Mouse (Mus musculus) MEL (cell line): ENCODE measurements at regions not wholly inside any gene's neighbourhood (a gene's known extent, or its start where the extent isn't known, plus 50 kb on each side); places are given as distances from the start of the nearest gene placed in this dataset.

Experiments used
- DNase-seq: peaks from one replicate; pipeline ENCODE4 v3.0.0; 2011; ENCODE audit warnings: low read depth, low spot score
- H3K27ac ChIP-seq: 2 replicates; pipeline ENCODE4 v1.5.1; 2012; ENCODE audit warnings: low read depth, mild to moderate bottlenecking, control low read depth, low read length, moderate library complexity; ENCODE audit not compliant: control insufficient read depth
- H3K27me3 ChIP-seq, 2 experiments: fragments of 150-350 bp in 1 of 2; sonication (generic) in 1 of 2; 2 replicates each; pipeline ENCODE4 v1.6.1; 2012; ENCODE audit warnings: low read length in 2 of 2, mild to moderate bottlenecking in 2 of 2, improper control_type of control experiment in 1 of 2, moderate library complexity in 1 of 2; ENCODE audit not compliant: insufficient read depth in 2 of 2, control insufficient read depth in 1 of 2
- H3K36me3 ChIP-seq, 2 experiments: 2 replicates each; pipeline ENCODE4 v1.6.1; 2012 to 2014; ENCODE audit warnings: low read length in 2 of 2, improper control_type of control experiment in 1 of 2, inconsistent platforms in 1 of 2, mild to moderate bottlenecking in 1 of 2; ENCODE audit not compliant: insufficient read depth in 2 of 2, control insufficient read depth in 1 of 2
- H3K4me1 ChIP-seq, 2 experiments: fragments of 150-350 bp in 1 of 2; sonication (generic) in 1 of 2; 2 replicates each; pipeline ENCODE4 v1.6.1; 2012; ENCODE audit warnings: low read length in 2 of 2, improper control_type of control experiment in 1 of 2, mild to moderate bottlenecking in 1 of 2; ENCODE audit not compliant: insufficient read depth in 2 of 2, control insufficient read depth in 1 of 2
- H3K4me3 ChIP-seq, 2 experiments: fragments of 150-350 bp in 1 of 2; sonication (generic) in 1 of 2; 2 replicates each; pipeline ENCODE4 v1.5.1; 2012; ENCODE audit warnings: low read depth in 2 of 2, low read length in 2 of 2, mild to moderate bottlenecking in 2 of 2, moderate library complexity in 2 of 2, control low read depth in 1 of 2, improper control_type of control experiment in 1 of 2; ENCODE audit not compliant: control insufficient read depth in 1 of 2, insufficient read depth in 1 of 2
- H3K79me2 ChIP-seq: 2 replicates; pipeline ENCODE4 v1.6.1; 2012; ENCODE audit warnings: mild to moderate bottlenecking, low read length, moderate library complexity; ENCODE audit not compliant: control insufficient read depth, poor library complexity, insufficient read depth
- H3K9ac ChIP-seq: 2 replicates; pipeline ENCODE4 v1.6.1; 2012; ENCODE audit warnings: low read depth, mild to moderate bottlenecking, control low read depth, low read length, moderate library complexity; ENCODE audit not compliant: control insufficient read depth, poor library complexity, severe bottlenecking
- H3K9me3 ChIP-seq: fragments of 150-350 bp; sonication (generic); replicated peaks from 2 replicates; pipeline ENCODE4 v1.6.1; 2012; ENCODE audit warnings: mild to moderate bottlenecking, low read length, improper control_type of control experiment, moderate library complexity; ENCODE audit not compliant: insufficient read depth
- BHLHE40 ChIP-seq: IDR thresholded peaks from 2 replicates; pipeline ENCODE4 v1.6.1; 2012; ENCODE audit warnings: low read depth, mild to moderate bottlenecking, inconsistent platforms, low read length, improper control_type of control experiment, borderline replicate concordance
- CHD1 ChIP-seq: IDR thresholded peaks from 2 replicates; pipeline ENCODE4 v1.6.1; 2012; ENCODE audit warnings: low read depth, mild to moderate bottlenecking, inconsistent platforms, low read length, improper control_type of control experiment
- CHD2 ChIP-seq: IDR thresholded peaks from 2 replicates; pipeline ENCODE4 v1.6.1; 2011; ENCODE audit warnings: low read length, improper control_type of control experiment
- E2F4 ChIP-seq: IDR thresholded peaks from 2 replicates; pipeline ENCODE4 v1.6.1; 2011; ENCODE audit warnings: low read depth, low read length, improper control_type of control experiment, borderline replicate concordance
- HCFC1 ChIP-seq: IDR thresholded peaks from 2 replicates; pipeline ENCODE4 v1.6.1; 2012; ENCODE audit warnings: low read depth, mild to moderate bottlenecking, inconsistent platforms, low read length, improper control_type of control experiment, moderate library complexity
- JUND ChIP-seq: IDR thresholded peaks from 2 replicates; pipeline ENCODE4 v1.6.1; 2011; ENCODE audit warnings: low read depth, mild to moderate bottlenecking, improper control_type of control experiment, low read length
- MAFK ChIP-seq: IDR thresholded peaks from 2 replicates; pipeline ENCODE4 v1.6.1; 2011; ENCODE audit warnings: low read depth, mild to moderate bottlenecking, low read length, improper control_type of control experiment, borderline replicate concordance
- MYB ChIP-seq: IDR thresholded peaks from 2 replicates; pipeline ENCODE4 v1.6.1; 2011; ENCODE audit warnings: mild to moderate bottlenecking, low read depth, low read length, improper control_type of control experiment
- MYC ChIP-seq: IDR thresholded peaks from 2 replicates; pipeline ENCODE4 v1.6.1; 2011; ENCODE audit warnings: low read depth, mild to moderate bottlenecking, low read length, improper control_type of control experiment, moderate library complexity
- NELFE ChIP-seq: IDR thresholded peaks from 2 replicates; pipeline ENCODE4 v1.6.1; 2011; ENCODE audit warnings: low read depth, low read length, improper control_type of control experiment
- POLR2AphosphoS2 ChIP-seq: IDR thresholded peaks from 2 replicates; pipeline ENCODE4 v1.6.1; 2011; ENCODE audit warnings: low read length, improper control_type of control experiment
- USF1 ChIP-seq: IDR thresholded peaks from 2 replicates; pipeline ENCODE4 v1.6.1; 2014; ENCODE audit warnings: low read depth, mild to moderate bottlenecking, inconsistent platforms, low read length, improper control_type of control experiment, moderate library complexity
- ZC3H11A ChIP-seq: IDR thresholded peaks from 2 replicates; pipeline ENCODE4 v1.6.1; 2012; ENCODE audit warnings: low read depth, mild to moderate bottlenecking, inconsistent platforms, low read length, improper control_type of control experiment

DNA sequence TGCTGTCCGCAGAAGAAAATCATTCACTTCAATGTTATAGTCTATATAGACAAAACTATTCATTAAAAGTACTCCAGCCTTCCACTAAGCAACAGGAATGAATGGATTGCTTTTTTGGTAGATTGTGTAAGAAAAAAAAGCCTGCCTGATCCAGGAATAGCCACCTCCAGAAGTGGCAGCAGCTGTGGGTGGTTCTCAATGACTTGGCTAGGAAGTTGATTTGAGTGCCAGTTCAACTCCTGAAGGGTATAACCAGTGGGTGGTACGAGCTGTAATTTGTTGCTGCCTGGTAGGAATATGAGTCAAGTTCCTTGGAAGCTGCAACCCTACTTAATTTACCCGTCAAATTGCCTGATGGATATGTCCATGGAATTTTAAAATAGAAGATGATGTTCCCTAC, 368.3 kb upstream of the Gm9747 start:
- no peak overlapping the region for H3K27ac ChIP-seq
- no peak overlapping the region for H3K9ac ChIP-seq

DNA sequence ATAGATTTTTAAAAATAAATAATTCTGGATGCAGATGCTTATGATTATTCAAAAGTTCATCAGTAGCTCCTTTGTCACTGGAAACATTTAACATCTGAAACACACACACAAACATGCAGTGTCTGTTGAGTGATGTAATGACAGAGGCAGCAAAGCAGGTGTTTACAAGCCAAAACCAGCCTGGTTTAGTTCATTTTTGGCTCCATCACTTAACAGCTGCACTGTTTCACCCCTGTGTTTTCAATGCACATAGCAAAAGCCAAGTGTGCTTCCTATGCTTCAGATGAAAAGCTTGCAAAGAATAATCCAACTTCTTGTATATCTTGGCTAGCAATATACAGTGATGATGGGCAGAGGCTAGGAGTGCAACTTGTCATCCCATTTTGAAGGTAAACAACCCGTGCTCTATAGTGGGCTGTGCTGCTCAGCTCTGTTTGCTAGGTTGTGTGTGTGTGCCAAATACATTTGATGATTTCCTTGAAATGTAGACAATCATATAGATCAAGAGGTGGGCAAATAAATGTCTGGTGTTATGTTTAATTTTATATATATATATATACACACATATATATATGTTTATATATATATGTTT, 345.9 kb upstream of the Gm9747 start:
- DNase-seq, result no peak
- no peak overlapping the region for H3K4me3 ChIP-seq
- no peaks in the 10 kb centered on the region for H3K4me1 ChIP-seq
- no peaks in the 10 kb centered on the region for H3K36me3 ChIP-seq
- no peaks in the 10 kb centered on the region for H3K9me3 ChIP-seq
- no peaks in the 10 kb centered on the region for H3K27me3 ChIP-seq
- no peak overlapping the region for H3K27ac ChIP-seq
- TF ChIP-seq HCFC1, result no peak
- no peak for TF ChIP-seq POLR2AphosphoS2
- no peak for TF ChIP-seq ZC3H11A
- TF ChIP-seq MYC, result no peak
- TF ChIP-seq CHD1, result no peak
- H3K9ac ChIP-seq, result no peak overlapping the region
- H3K79me2 ChIP-seq, result no peaks in the 10 kb centered on the region

More for the DNA sequence above, 368.3 kb upstream of the Gm9747 start:
- no peaks in the 10 kb centered on the region for H3K36me3 ChIP-seq
- no peaks in the 10 kb centered on the region for H3K79me2 ChIP-seq
- H3K9me3 ChIP-seq, result no peaks in the 10 kb centered on the region
- no peaks in the 10 kb centered on the region for H3K27me3 ChIP-seq
- H3K4me3 ChIP-seq, result no peak overlapping the region
- DNase-seq, result no peak
- TF ChIP-seq MAFK (no peak), HCFC1 (no peak), NELFE (no peak), JUND (no peak)
- no peaks in the 10 kb centered on the region; a peak in 1 of 4 replicates for H3K4me1 ChIP-seq

DNA sequence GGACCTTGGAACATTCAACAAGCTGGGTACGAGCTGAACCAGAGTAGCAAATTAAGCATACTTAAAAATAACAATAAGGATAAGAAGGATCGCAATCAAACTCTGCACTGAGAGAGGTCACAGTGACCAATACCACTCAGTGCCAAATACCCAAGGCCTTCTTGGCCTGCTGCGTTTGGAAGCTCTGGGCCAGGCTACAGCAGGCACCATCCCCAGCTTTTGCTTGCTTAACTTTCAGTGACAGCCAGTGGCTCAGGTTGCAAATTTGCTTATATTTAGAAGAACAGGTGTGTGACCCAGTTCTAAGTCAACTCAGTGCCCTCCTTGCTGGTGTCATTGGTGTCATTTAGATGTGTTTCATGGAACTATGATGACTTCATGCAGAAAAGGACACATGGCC, 335.7 kb upstream of the Gm9747 start:
- Histone ChIP-seq H3K79me2 (no peaks in the 10 kb centered on the region), H3K27me3 (no peaks in the 10 kb centered on the region), H3K27ac (no peak overlapping the region), H3K36me3 (no peaks in the 10 kb centered on the region), H3K9me3 (no peaks in the 10 kb centered on the region)
- TF ChIP-seq CHD2, result no peak
- TF ChIP-seq USF1, result no peak
- no peak for TF ChIP-seq BHLHE40
- no peak for TF ChIP-seq MYB
- no peak for TF ChIP-seq E2F4
- TF ChIP-seq, all 39 proteins: peak for 0
- H3K4me3 ChIP-seq, result no peak overlapping the region
- DNase-seq, result no peak
- H3K4me1 ChIP-seq, result no peaks in the 10 kb centered on the region
- no peak overlapping the region for H3K9ac ChIP-seq
